Mouse (Mus musculus): ENCODE measurements around the gene Raver1. TPM values are rescaled to one million over a fixed set of nuclear protein-coding genes. Genes with fewer than 3 reads are reported as not detected.

The Raver1 gene
- polyA plus RNA-seq, 1 experiment from 2014 or later: 41.3 TPM

- H3K4me2 ChIP-seq (ENCODE audit: low read length): no peak overlapping the region
- WGBS: 100% methylated on average over 3 of the region's 3 CpGs
- H3K4me3 ChIP-seq (replicated peaks; ENCODE audit: low read depth, low read length): no peak overlapping the region
- H3K36me3 ChIP-seq (ENCODE audit: insufficient read depth, low read length): peaks cover 46% of the 10 kb centered on the region
- no peak for ATAC-seq (replicated peaks; ENCODE audit: low FRiP score, low read depth)
- no peak overlapping the region for H3K27ac ChIP-seq
- no peak for DNase-seq (ENCODE audit: low spot score)
- H3K27me3 ChIP-seq (ENCODE audit: insufficient read depth, low read length): no peaks in the 10 kb centered on the region
- 0 out of 2 replicates have a peak, but pooled peaks cover 9% of the 10 kb centered on the region for H3K4me1 ChIP-seq (replicated peaks; ENCODE audit: insufficient read depth, low read length)
- H3K9ac ChIP-seq (ENCODE audit: low read depth, low read length): no peak overlapping the region
- no peaks in the 10 kb centered on the region for H3K9me3 ChIP-seq (replicated peaks; ENCODE audit: low read length)
- no peak for TF ChIP-seq CTCF (IDR thresholded peaks at IDR 0.05; ENCODE audit: low read depth)
These were observed 16.2 kb downstream of the Raver1 start for GRCm38 (mm10) chr9:21075625-21076024.

DNA sequence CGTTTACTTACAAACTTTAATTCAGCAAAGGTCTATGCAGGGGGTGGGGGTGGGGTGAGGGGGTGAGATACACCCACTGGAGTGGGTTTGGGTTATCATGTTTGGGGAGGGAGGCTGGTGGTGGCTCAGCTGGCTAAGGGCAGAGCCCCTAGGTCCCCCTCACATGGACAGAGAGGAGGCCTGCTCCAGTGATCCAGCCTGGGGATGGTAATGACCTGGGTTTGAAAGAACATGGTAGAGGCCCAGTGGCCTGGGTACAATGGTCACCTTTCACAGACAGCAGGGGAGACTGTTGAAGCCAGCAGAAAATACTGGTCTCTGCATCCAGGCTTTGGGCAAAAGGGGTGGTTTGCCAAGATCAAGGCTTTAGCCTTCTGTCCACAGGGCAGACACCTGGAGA, 17.6 kb downstream of the Raver1 start:
- 0 out of 2 replicates have a peak, but pooled peaks cover 9% of the 10 kb centered on the region for H3K4me1 ChIP-seq (replicated peaks; ENCODE audit: insufficient read depth, low read length)
- 0 out of 2 replicates have a peak overlapping the region, but pooled peaks have one; percentile 8 for H3K9ac ChIP-seq (ENCODE audit: low read depth, low read length)
- H3K4me3 ChIP-seq (replicated peaks; ENCODE audit: low read depth, low read length): no peak overlapping the region
- no peak overlapping the region for H3K4me2 ChIP-seq (ENCODE audit: low read length)
- no peaks in the 10 kb centered on the region for H3K27me3 ChIP-seq (ENCODE audit: insufficient read depth, low read length)
- no peak for TF ChIP-seq CTCF (IDR thresholded peaks at IDR 0.05; ENCODE audit: low read depth)
- WGBS: 75% methylated on average over 1 of the region's 1 CpGs
- no peaks in the 10 kb centered on the region for H3K9me3 ChIP-seq (replicated peaks; ENCODE audit: low read length)
- ATAC-seq (replicated peaks; ENCODE audit: low FRiP score, low read depth) (no peak), DNase-seq (ENCODE audit: low spot score) (no peak)
- H3K36me3 ChIP-seq (ENCODE audit: insufficient read depth, low read length): peaks cover 39% of the 10 kb centered on the region
- H3K27ac ChIP-seq: peak overlapping the region; percentile 75

- peak within 1 kb of the TSS; percentile 75 for H3K27ac ChIP-seq
- H3K4me1 ChIP-seq (replicated peaks; ENCODE audit: insufficient read depth, low read length): 0 out of 2 replicates have a peak, but pooled peaks cover 9% of the 10 kb centered on the region
- H3K4me2 ChIP-seq (ENCODE audit: low read length): peak within 1 kb of the TSS; percentile 95
- H3K27me3 ChIP-seq (ENCODE audit: insufficient read depth, low read length): no peaks in the 10 kb centered on the region
- WGBS: 2% methylated on average over 57 of the region's 58 CpGs
- TF ChIP-seq CTCF (IDR thresholded peaks at IDR 0.05; ENCODE audit: low read depth): 0 out of 2 replicates have a peak, but pooled peaks have one; percentile 1
- H3K9ac ChIP-seq (ENCODE audit: low read depth, low read length): peak within 1 kb of the TSS; percentile 88
- H3K9me3 ChIP-seq (replicated peaks; ENCODE audit: low read length): no peaks in the 10 kb centered on the region
- DNase-seq (ENCODE audit: low spot score) (peak; percentile 96), ATAC-seq (replicated peaks; ENCODE audit: low FRiP score, low read depth) (peak; percentile 92)
- peaks cover 30% of the 10 kb centered on the region for H3K36me3 ChIP-seq (ENCODE audit: insufficient read depth, low read length)
- peak within 1 kb of the TSS; percentile 83 for H3K4me3 ChIP-seq (replicated peaks; ENCODE audit: low read depth, low read length)
These were observed 18.6 kb downstream of the Raver1 start, which contains the start of the genes Gm49373 and Fdx1l for GRCm38 (mm10) chr9:21073044-21073840. Gm49373 (minus strand) TSS chr9:21073096. Fdx1l (minus strand) TSS chr9:21073614.

DNA sequence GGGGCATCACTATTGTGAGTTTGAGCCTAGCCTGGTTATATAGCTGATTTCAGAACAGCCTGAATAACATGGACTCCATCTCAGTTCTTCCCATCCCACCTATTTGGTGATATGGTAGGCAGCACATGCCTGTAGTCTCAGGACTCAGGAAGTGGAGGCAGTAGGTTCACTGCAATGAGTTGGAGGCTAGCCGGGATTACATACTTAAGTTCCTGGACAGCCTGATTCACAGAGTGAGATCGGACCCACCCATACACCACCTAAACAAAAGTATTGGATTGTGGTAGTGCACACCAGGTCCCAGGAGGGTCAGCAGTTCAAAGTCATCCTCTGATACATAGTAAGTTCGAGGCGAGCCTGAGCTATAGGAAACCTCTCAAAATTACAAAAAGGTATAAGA, 19.2 kb downstream of the Raver1 start:
- Histone ChIP-seq H3K27me3 (ENCODE audit: insufficient read depth, low read length) (no peaks in the 10 kb centered on the region), H3K4me1 (replicated peaks; ENCODE audit: insufficient read depth, low read length) (0 out of 2 replicates have a peak, but pooled peaks cover 9% of the 10 kb centered on the region), H3K4me2 (ENCODE audit: low read length) (peak overlapping the region; percentile 95), H3K4me3 (replicated peaks; ENCODE audit: low read depth, low read length) (peak overlapping the region; percentile 83), H3K27ac (0 out of 2 replicates have a peak overlapping the region, but pooled peaks have one; percentile 75), H3K9ac (ENCODE audit: low read depth, low read length) (peak overlapping the region; percentile 88), H3K9me3 (replicated peaks; ENCODE audit: low read length) (no peaks in the 10 kb centered on the region), H3K36me3 (ENCODE audit: insufficient read depth, low read length) (peaks cover 31% of the 10 kb centered on the region)
- TF ChIP-seq CTCF (IDR thresholded peaks at IDR 0.05; ENCODE audit: low read depth): no peak
- ATAC-seq (replicated peaks; ENCODE audit: low FRiP score, low read depth) (no peak; the same call in 1 of the 2 replicates), DNase-seq (ENCODE audit: low spot score) (no peak)
- 8% methylated on average over 4 of the region's 4 CpGs for WGBS

DNA sequence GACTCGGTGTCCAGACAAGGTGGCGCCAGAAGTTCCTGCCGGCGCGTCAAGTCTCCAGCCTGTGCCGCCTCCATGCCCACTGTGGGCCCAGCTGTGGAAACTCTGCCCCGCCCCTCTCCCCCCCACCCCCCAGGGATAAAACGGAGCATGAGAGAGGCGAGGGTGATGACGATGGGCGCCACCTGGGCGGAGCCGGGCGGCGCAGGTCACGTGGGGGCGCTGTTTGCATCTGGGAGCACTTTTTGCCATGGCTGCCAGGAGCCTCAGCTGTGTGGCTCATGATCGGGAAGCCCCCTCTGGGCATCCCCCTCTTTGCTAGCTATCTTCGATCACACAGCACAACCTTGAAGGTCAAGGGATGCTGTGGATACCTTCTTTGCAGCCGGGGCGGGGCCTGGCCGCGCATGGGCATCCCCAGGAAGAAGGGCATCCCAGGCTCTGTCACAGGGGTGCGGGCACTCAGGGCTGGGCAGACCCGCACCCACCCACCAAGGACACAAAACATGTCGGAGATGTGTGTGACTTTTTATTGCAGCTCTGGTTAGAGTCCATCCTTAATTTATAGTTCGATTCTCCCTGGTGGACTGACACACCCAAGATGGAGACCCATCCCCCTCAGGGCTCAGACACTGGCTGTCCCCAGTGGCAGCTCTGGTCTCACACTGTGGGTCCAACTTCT, 24.7 kb downstream of the Raver1 start, which contains the start of gene Zglp1:
Gene Zglp1, minus strand, starts transcription at position 88 of the 679 bp plus-strand sequence.
- DNase-seq (ENCODE audit: low spot score): no peak
- Histone ChIP-seq H3K4me3 (replicated peaks; ENCODE audit: low read depth, low read length) (no peak within 1 kb of the TSS), H3K9me3 (replicated peaks; ENCODE audit: low read length) (no peaks in the 10 kb centered on the region), H3K27me3 (ENCODE audit: insufficient read depth, low read length) (no peaks in the 10 kb centered on the region), H3K27ac (no peak within 1 kb of the TSS), H3K9ac (ENCODE audit: low read depth, low read length) (no peak within 1 kb of the TSS), H3K4me2 (ENCODE audit: low read length) (no peak within 1 kb of the TSS), H3K4me1 (replicated peaks; ENCODE audit: insufficient read depth, low read length) (0 out of 2 replicates have a peak, but pooled peaks cover 1% of the 10 kb centered on the region), H3K36me3 (ENCODE audit: insufficient read depth, low read length) (peaks cover 18% of the 10 kb centered on the region; the same call in 1 of the 2 replicates)
- 87% methylated on average over 27 of the region's 27 CpGs for WGBS
- no peak for TF ChIP-seq CTCF (IDR thresholded peaks at IDR 0.05; ENCODE audit: low read depth)
- ATAC-seq (replicated peaks; ENCODE audit: low FRiP score, low read depth): no peak

DNA sequence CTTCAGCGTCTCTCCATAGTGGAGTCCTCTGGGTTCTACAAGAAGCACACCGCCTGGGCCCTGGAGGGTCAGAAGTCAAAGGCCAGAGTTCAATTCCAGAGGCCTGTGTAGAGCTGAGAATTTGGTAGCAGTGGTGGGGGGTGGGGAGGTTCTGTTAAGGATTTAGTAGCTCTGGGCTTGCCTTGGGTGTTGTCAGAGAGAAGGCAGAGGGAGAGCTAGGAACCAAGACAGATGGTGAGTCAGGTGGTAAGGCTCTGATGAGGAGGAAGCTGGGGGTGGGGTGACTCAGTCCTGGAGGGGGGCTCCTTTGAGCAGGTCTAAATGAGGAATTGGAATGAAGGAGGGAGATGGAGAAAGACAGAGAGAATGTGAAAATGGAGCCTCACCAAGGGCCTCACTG, 28.9 kb downstream of the Raver1 start:
- Histone ChIP-seq H3K4me2 (ENCODE audit: low read length) (no peak overlapping the region), H3K36me3 (ENCODE audit: insufficient read depth, low read length) (0 out of 2 replicates have a peak, but pooled peaks cover 10% of the 10 kb centered on the region), H3K27ac (no peak overlapping the region), H3K4me3 (replicated peaks; ENCODE audit: low read depth, low read length) (no peak overlapping the region), H3K27me3 (ENCODE audit: insufficient read depth, low read length) (no peaks in the 10 kb centered on the region), H3K9me3 (replicated peaks; ENCODE audit: low read length) (no peaks in the 10 kb centered on the region), H3K4me1 (replicated peaks; ENCODE audit: insufficient read depth, low read length) (no peaks in the 10 kb centered on the region), H3K9ac (ENCODE audit: low read depth, low read length) (no peak overlapping the region)
- ATAC-seq (replicated peaks; ENCODE audit: low FRiP score, low read depth): no peak
- 92% methylated on average over 2 of the region's 2 CpGs for WGBS
- TF ChIP-seq CTCF (IDR thresholded peaks at IDR 0.05; ENCODE audit: low read depth): no peak
- no peak for DNase-seq (ENCODE audit: low spot score)

Measured in kidney, postnatal 0 days (tissue).